Mouse (Mus musculus): Measurements from ENCODE around the gene Olfr77. TPM values are rescaled to one million over a fixed set of nuclear protein-coding genes. Genes with fewer than 3 reads are reported as not detected.

The Olfr77 gene
- total RNA-seq (2021): not detected
- long read RNA-seq, experiment 1: 0 reads
- long read RNA-seq, experiment 2: 0 reads

DNA sequence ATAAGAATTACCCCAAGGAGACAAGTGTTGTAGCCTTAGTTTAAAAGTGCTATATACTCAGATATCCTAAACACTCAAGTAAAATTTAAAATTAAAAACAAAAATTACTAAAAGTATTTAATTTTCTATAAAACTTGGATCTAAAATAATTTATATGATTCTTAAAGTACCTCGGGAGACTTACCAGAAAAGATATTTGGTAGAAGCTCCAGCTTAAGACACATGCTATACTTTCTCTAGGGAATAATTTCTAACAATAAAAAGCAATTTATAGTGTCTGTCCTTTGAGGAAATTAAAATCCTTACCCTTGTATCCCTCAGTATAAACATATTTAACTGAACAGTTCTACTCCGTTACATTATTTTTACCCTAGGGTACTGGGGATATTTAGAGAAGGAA is at the start of gene Olfr77:
Gene Olfr77, plus strand, starts transcription at position 301 of the 400 bp plus-strand sequence.
- DNase-seq: no peak

DNA sequence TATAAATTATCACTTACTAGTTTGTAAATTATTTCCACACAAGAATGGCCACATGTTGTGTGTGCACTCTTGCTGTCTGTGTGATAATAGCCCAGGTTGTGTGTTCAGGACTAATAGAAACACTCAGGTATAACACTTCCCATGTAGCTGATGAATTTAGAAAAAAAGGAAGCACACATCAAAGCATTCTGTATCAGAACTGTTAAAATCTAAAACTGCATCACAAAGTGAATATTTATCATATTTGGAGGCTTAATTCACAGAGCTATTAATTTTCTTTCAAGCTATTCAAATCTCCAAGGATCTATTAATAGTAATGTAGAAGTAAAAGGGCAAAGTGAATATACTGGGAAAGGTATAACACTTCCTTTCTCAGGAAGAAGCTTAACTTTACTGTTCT is 28.8 kb upstream of the Olfr77 start, which contains the start of gene Olfr862:
Gene Olfr862, minus strand, starts transcription at position 101 of the 400 bp plus-strand sequence.
- no peak for DNase-seq

DNA sequence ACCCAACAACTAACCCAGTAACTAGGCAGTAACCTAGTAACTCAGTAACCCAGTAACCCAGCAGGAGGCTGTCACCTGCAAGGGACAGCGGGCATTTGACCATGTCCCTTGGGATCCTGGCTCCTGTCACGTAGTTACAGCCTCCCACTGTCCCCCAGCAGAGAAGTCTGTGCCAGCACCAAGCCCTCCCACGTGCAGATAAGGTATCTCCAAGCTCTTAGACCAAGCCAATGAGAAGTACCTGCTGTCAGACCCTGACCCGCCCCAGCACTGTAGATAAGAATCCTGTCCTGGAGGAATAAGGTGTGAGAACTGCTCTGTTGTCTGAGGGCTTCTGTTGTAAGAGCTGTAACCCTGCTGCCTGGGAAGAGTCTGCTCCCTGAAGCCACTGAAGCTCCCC is 5.5 kb upstream of the Olfr77 start:
- DNase-seq: no peak

Other genes starting within 250 kb of the Olfr77 start
- gene Olfr857, start 207.4 kb upstream of the Olfr77 start, total RNA-seq (2021): not detected
- not detected for gene Olfr58, start 136.6 kb upstream of the Olfr77 start, total RNA-seq (2021)
- gene Olfr859, start 112.0 kb upstream of the Olfr77 start, total RNA-seq (2021): not detected
- not detected for gene Olfr860, start 67.1 kb upstream of the Olfr77 start, total RNA-seq (2021)
- not detected for gene Olfr862, start 28.9 kb upstream of the Olfr77 start, total RNA-seq (2021)
- not detected for gene Olfr866, start 111.2 kb downstream of the Olfr77 start, total RNA-seq (2021)
- not detected for gene Olfr867, start 140.7 kb downstream of the Olfr77 start, total RNA-seq (2021)
- not detected for gene Olfr868, start 181.8 kb downstream of the Olfr77 start, total RNA-seq (2021)
- gene Olfr869, start 212.1 kb downstream of the Olfr77 start, total RNA-seq (2021): not detected

Measured in adrenal gland, postnatal 10 days (tissue).